Mouse (Mus musculus): ENCODE data around the gene Iffo2. TPM values are rescaled to one million over a fixed set of nuclear protein-coding genes. Genes with fewer than 3 reads are reported as not detected.
"Not testable (repeated sequence)": the region's sequence is repeated elsewhere in the genome, so short reads cannot be mapped to it uniquely, and the experiment has no call there.

Iffo2 gene
- total RNA-seq (2012; rRNA removed) (0.95 and 1.3 TPM in 2 replicates), polyA plus RNA-seq (2012; ENCODE audit: insufficient read depth in 1 of 2, insufficient read length in 2 of 2, low read depth in 1 of 2, low replicate concordance in 2 of 2, missing spikeins in 1 of 2) (1 to 10 TPM in 1 of 2 experiments, not detected in 1; 2.7 TPM)

DNA sequence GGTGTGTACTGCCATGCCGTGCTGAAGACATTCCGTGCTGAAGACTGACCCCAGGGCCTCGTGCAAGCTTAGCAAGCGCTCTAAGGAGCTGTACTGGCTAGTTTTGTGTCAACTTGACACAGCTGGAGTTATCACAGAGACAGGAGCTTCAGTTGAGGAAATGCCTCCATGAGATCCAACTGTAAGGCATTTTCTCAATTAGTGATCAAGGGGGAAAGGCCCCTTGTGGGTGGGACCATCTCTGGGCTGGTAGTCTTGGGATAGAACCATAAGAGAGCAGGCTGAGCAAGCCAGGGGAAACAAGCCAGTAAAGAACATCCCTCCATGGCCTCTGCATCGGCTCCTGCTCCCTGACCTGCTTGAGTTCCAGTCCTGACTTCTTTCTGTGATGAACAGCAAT, at the start of gene Iffo2:
Iffo2 (plus strand) TSS at position 301 of the 400 bp plus-strand sequence.
- not testable (repeated sequence) for H3K79me2 ChIP-seq (ENCODE audit: control insufficient read depth, insufficient read depth, low read length, poor library complexity); H3K27ac ChIP-seq (ENCODE audit: control insufficient read depth, low read depth, low read length); H3K4me1 ChIP-seq (ENCODE audit: control insufficient read depth in 1 of 2, insufficient read depth in 2 of 2, low read length in 2 of 2); H3K9me3 ChIP-seq (replicated peaks; ENCODE audit: insufficient read depth, low read length); H3K4me3 ChIP-seq (ENCODE audit: control insufficient read depth in 1 of 2, insufficient read depth in 1 of 2, low read depth in 2 of 2, low read length in 2 of 2); DNase-seq (ENCODE audit: low read depth, low spot score); H3K27me3 ChIP-seq (ENCODE audit: control insufficient read depth in 1 of 2, insufficient read depth in 2 of 2, low read length in 2 of 2); H3K9ac ChIP-seq (ENCODE audit: control insufficient read depth, low read depth, low read length, poor library complexity, severe bottlenecking); H3K36me3 ChIP-seq (ENCODE audit: control insufficient read depth in 1 of 2, insufficient read depth in 2 of 2, low read length in 2 of 2)

DNA sequence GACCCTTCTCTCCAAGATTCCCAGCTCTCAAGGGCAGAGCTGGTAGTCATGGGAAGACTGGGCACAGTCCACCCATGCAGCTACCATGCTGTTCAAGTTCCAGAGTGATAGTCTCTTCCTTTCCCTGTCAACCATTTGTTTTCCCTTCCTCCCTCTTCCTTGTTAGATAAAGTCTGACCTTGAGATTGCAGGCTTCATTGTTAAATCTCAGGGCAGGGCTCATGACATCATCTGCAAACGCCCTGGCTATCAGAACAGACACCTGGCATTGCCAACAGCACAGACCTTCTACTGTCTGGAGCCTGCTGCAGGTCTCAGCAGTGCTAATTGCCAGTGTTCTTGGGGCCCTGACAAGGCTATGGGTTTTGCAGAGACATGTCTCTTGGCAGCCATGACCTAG, 48.9 kb upstream of the Iffo2 start:
- H3K27ac ChIP-seq (ENCODE audit: control insufficient read depth, low read depth, low read length), result no peak overlapping the region
- H3K9ac ChIP-seq (ENCODE audit: control insufficient read depth, low read depth, low read length, poor library complexity, severe bottlenecking), result no peak overlapping the region
- no peak overlapping the region for H3K4me3 ChIP-seq (ENCODE audit: control insufficient read depth in 1 of 2, insufficient read depth in 1 of 2, low read depth in 2 of 2, low read length in 2 of 2)
- no peaks in the 10 kb centered on the region for H3K79me2 ChIP-seq (ENCODE audit: control insufficient read depth, insufficient read depth, low read length, poor library complexity)
- no peaks in the 10 kb centered on the region for H3K9me3 ChIP-seq (replicated peaks; ENCODE audit: insufficient read depth, low read length)
- peaks cover 0 to 20% of the 10 kb centered on the region in 2 experiments; a peak in 2 of 4 replicates for H3K36me3 ChIP-seq (ENCODE audit: control insufficient read depth in 1 of 2, insufficient read depth in 2 of 2, low read length in 2 of 2)
- H3K27me3 ChIP-seq (ENCODE audit: control insufficient read depth in 1 of 2, insufficient read depth in 2 of 2, low read length in 2 of 2), result no peaks in the 10 kb centered on the region
- H3K4me1 ChIP-seq (ENCODE audit: control insufficient read depth in 1 of 2, insufficient read depth in 2 of 2, low read length in 2 of 2), result no peaks in the 10 kb centered on the region
- no peak for DNase-seq (ENCODE audit: low read depth, low spot score)
- TF ChIP-seq POLR2A (IDR thresholded peaks at IDR 0.05; ENCODE audit: control insufficient read depth in 1 of 2, insufficient read depth in 1 of 2, low read depth in 1 of 2, low read length in 2 of 2, poor library complexity in 1 of 2), result no peak
- TF ChIP-seq ZNF384 (IDR thresholded peaks at IDR 0.05; ENCODE audit: low read depth, low read length), result no peak
- no peak for TF ChIP-seq ELF1 (IDR thresholded peaks at IDR 0.05; ENCODE audit: low read depth, low read length)
- TF ChIP-seq MAFK (IDR thresholded peaks at IDR 0.05; ENCODE audit: borderline replicate concordance, low read depth, low read length), result no peak
- TF ChIP-seq SIN3A (IDR thresholded peaks at IDR 0.05; ENCODE audit: low read length), result no peak
- no peak for TF ChIP-seq HCFC1 (IDR thresholded peaks at IDR 0.05; ENCODE audit: low read depth, low read length)
- TF ChIP-seq TBP (IDR thresholded peaks at IDR 0.05; ENCODE audit: low read depth, low read length), result no peak
- TF ChIP-seq UBTF (IDR thresholded peaks at IDR 0.05; ENCODE audit: borderline replicate concordance, insufficient read depth, low read depth, low read length), result no peak
- TF ChIP-seq EP300 (IDR thresholded peaks at IDR 0.05; ENCODE audit: low read depth in 1 of 2, low read length in 2 of 2), result no peak
- TF ChIP-seq MAX (IDR thresholded peaks at IDR 0.05; ENCODE audit: low read length), result no peak
- no peak for TF ChIP-seq MYC (IDR thresholded peaks at IDR 0.05; ENCODE audit: low read depth, low read length)
- no peak for TF ChIP-seq CTCF (IDR thresholded peaks at IDR 0.05 in 2 of 3, conservative IDR thresholded peaks at IDR 0.05 in 1 of 3; ENCODE audit: control insufficient read depth in 1 of 3, insufficient read depth in 1 of 3, low read depth in 2 of 3, low read length in 3 of 3, poor library complexity in 1 of 3, severe bottlenecking in 1 of 3)

DNA sequence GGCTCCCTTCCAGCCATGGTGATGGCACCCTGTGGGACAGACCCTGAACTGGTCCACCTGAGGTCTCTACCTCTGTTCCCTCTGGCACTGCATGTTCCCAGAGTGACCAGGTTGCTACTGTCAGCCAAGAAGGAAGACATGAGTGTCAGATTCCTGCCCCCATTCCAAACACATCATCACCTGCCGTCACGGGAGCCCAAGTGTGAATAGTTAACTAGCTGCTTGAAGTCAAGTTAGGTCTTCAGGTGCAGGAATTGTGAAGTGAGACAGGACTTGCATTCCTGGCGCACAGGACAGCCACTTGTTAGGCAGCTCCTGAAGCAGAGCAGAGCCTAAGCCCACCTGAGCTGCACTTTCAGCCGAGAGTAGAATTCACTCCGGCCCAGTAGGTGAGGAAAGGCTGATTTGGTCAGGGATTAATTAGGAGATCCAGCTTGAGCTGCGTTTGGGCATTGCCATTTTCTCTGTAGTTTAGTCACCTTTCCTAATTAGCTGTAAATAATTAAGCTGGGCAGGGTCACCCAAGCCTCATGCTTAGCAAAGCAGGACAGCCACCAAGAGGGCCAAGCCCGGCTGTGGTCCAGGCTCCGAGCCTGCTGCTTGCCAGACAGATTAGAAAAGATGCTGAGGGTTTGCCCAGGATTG, 46.8 kb upstream of the Iffo2 start:
- no peaks in the 10 kb centered on the region for H3K9me3 ChIP-seq (replicated peaks; ENCODE audit: insufficient read depth, low read length)
- H3K27ac ChIP-seq (ENCODE audit: control insufficient read depth, low read depth, low read length), result no peak overlapping the region
- no peak overlapping the region for H3K9ac ChIP-seq (ENCODE audit: control insufficient read depth, low read depth, low read length, poor library complexity, severe bottlenecking)
- no peaks in the 10 kb centered on the region for H3K79me2 ChIP-seq (ENCODE audit: control insufficient read depth, insufficient read depth, low read length, poor library complexity)
- TF ChIP-seq ZKSCAN1 (IDR thresholded peaks at IDR 0.05; ENCODE audit: low read depth, low read length), result no peak
- no peak for TF ChIP-seq CTCF (IDR thresholded peaks at IDR 0.05 in 2 of 3, conservative IDR thresholded peaks at IDR 0.05 in 1 of 3; ENCODE audit: control insufficient read depth in 1 of 3, insufficient read depth in 1 of 3, low read depth in 2 of 3, low read length in 3 of 3, poor library complexity in 1 of 3, severe bottlenecking in 1 of 3)
- TF ChIP-seq ELF1 (IDR thresholded peaks at IDR 0.05; ENCODE audit: low read depth, low read length), result no peak
- no peak for TF ChIP-seq RCOR1 (IDR thresholded peaks at IDR 0.05; ENCODE audit: low read depth, low read length)
- TF ChIP-seq UBTF (IDR thresholded peaks at IDR 0.05; ENCODE audit: borderline replicate concordance, insufficient read depth, low read depth, low read length), result no peak
- no peak for TF ChIP-seq E2F4 (IDR thresholded peaks at IDR 0.05; ENCODE audit: borderline replicate concordance, low read depth, low read length)
- TF ChIP-seq MYB (IDR thresholded peaks at IDR 0.05; ENCODE audit: low read depth, low read length), result no peak
- TF ChIP-seq ETS1 (IDR thresholded peaks at IDR 0.05; ENCODE audit: low read depth, low read length), result no peak
- no peak for TF ChIP-seq CHD2 (IDR thresholded peaks at IDR 0.05; ENCODE audit: low read length)
- no peak for TF ChIP-seq MAFK (IDR thresholded peaks at IDR 0.05; ENCODE audit: borderline replicate concordance, low read depth, low read length)
- no peak for TF ChIP-seq MYC (IDR thresholded peaks at IDR 0.05; ENCODE audit: low read depth, low read length)
- no peak for TF ChIP-seq USF2 (IDR thresholded peaks at IDR 0.05; ENCODE audit: borderline replicate concordance in 1 of 2, insufficient read depth in 1 of 2, low read depth in 1 of 2, low read length in 2 of 2)
- TF ChIP-seq TAL1 (IDR thresholded peaks at IDR 0.05; ENCODE audit: low read length), result no peak
- TF ChIP-seq NELFE (IDR thresholded peaks at IDR 0.05; ENCODE audit: low read depth, low read length), result no peak
- no peak for TF ChIP-seq MAX (IDR thresholded peaks at IDR 0.05; ENCODE audit: low read length)
- TF ChIP-seq TCF12 (IDR thresholded peaks at IDR 0.05; ENCODE audit: low read depth, low read length), result no peak
- H3K27me3 ChIP-seq (ENCODE audit: control insufficient read depth in 1 of 2, insufficient read depth in 2 of 2, low read length in 2 of 2), result no peaks in the 10 kb centered on the region
- DNase-seq (ENCODE audit: low read depth, low spot score), result no peak
- H3K4me1 ChIP-seq (ENCODE audit: control insufficient read depth in 1 of 2, insufficient read depth in 2 of 2, low read length in 2 of 2), result no peaks in the 10 kb centered on the region
- H3K4me3 ChIP-seq (ENCODE audit: control insufficient read depth in 1 of 2, insufficient read depth in 1 of 2, low read depth in 2 of 2, low read length in 2 of 2), result no peak overlapping the region
- H3K36me3 ChIP-seq (ENCODE audit: control insufficient read depth in 1 of 2, insufficient read depth in 2 of 2, low read length in 2 of 2), result peaks cover 0 to 16% of the 10 kb centered on the region in 2 experiments; a peak in 2 of 4 replicates
